Mouse (Mus musculus) MEL (cell line): Measurements from ENCODE around the gene Gm49393.

Source experiments
- CTCF ChIP-seq, 3 experiments: IDR thresholded peaks in 2 of 3; conservative IDR thresholded peaks in 1 of 3; 2 replicates each; pipeline ENCODE4 v1.5.1; 2011 to 2012; ENCODE audit warnings: low read length in 3 of 3, low read depth in 2 of 3, mild to moderate bottlenecking in 2 of 3, improper control_type of control experiment in 1 of 3, inconsistent platforms in 1 of 3, mixed read lengths in 1 of 3, moderate library complexity in 1 of 3; ENCODE audit not compliant: control insufficient read depth in 1 of 3, insufficient read depth in 1 of 3, poor library complexity in 1 of 3, severe bottlenecking in 1 of 3
- MAFK ChIP-seq: IDR thresholded peaks from 2 replicates; pipeline ENCODE4 v1.6.1; 2011; ENCODE audit warnings: low read depth, mild to moderate bottlenecking, low read length, improper control_type of control experiment, borderline replicate concordance

DNA sequence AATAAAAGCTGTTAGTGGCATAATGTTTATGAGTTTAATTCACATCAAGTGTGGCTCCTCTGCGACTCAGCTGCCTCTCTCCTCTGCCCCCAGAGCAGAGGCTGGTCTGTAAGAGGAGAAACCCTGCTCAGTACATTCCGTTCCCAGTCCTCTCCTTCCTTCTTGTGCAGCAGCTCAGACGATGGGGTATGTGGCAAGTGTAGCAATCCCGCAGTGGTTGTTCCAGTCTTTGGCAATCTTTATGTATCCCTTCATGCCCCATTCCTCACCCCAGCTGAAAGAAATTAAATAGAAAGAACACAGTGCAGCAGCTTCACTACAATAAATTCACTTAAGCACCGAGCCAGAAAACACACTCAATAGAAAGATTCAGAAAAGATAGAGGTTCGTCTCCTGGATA, 92.7 kb downstream of the Gm49393 start:
- no peak for TF ChIP-seq MAFK
- no peak for TF ChIP-seq CTCF (IDR thresholded peaks at IDR 0.05 in 2 of 3, conservative IDR thresholded peaks at IDR 0.05 in 1 of 3; ENCODE audit: control insufficient read depth in 1 of 3, insufficient read depth in 1 of 3, low read depth in 2 of 3, low read length in 3 of 3, poor library complexity in 1 of 3, severe bottlenecking in 1 of 3)
